Mouse (Mus musculus) brain, embryonic 14.5 days (tissue): ENCODE results near the gene Ptgfrn.

Experiments
- CTCF ChIP-seq: fragments of 200-500 bp; IDR thresholded peaks from 2 replicates; pipeline ENCODE4 v1.5.1; 2012; ENCODE audit warnings: inconsistent platforms, mild to moderate bottlenecking, moderate library complexity, borderline replicate concordance; ENCODE audit not compliant: insufficient read depth, insufficient read length; ENCODE audit errors: extremely low read depth
- POLR2A ChIP-seq: fragments of 200-500 bp; IDR thresholded peaks from 2 replicates; pipeline ENCODE4 v1.6.1; 2012; ENCODE audit warnings: mild to moderate bottlenecking, inconsistent platforms, borderline replicate concordance; ENCODE audit not compliant: poor library complexity, insufficient read depth, insufficient read length, severe bottlenecking; ENCODE audit errors: extremely low read depth

DNA sequence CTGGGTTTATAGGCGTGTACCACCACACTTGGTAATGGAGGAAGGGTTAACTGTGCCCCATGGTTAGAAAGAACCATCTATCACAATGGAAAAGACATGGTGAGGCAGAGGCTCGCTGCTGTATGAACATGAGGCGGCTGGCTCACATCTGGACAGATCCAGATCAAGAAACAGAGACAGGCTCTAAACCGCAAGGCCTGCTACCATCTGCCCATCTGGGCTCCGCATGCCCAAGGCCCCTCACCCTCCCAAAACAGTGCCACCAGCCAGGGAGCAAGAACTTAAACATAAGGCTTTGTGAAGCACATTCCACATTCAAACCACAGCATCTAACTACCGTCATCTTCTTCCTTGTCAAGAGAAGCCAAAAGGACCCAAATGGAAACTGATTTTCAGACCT, 22.9 kb upstream of the Ptgfrn start:
- TF ChIP-seq CTCF (no peak), POLR2A (no peak)
